Mouse (Mus musculus) heart, postnatal 25 days (tissue): ENCODE measurements around the gene Adam10. TPM values are rescaled to one million over a fixed set of nuclear protein-coding genes. Genes with fewer than 3 reads are reported as not detected.

Source experiments
- DNase-seq: peaks from one replicate; pipeline ENCODE4 v3.0.0; 2022; ENCODE audit warnings: low spot score
- intact Hi-C: fragments of 180-260 bp; cut with DNase I; formaldehyde crosslinking; loops from one replicate; pipeline ENCODE4 v1.15.1; 2025
- total RNA-seq, 2 experiments: library from RNA; stranded (reverse); gene quantifications; 2 replicates each; pipeline ENCODE4 v1.2.3; 2021

Adam10 gene
- total RNA-seq, 2 experiments from 2014 or later = 37.0 to 44.5 TPM

GRCm38 (mm10) chr9:70751504-70752222 lies 72.9 kb downstream of the Adam10 start:
- intact Hi-C loops = no loop called here
- DNase-seq = no peak

DNA sequence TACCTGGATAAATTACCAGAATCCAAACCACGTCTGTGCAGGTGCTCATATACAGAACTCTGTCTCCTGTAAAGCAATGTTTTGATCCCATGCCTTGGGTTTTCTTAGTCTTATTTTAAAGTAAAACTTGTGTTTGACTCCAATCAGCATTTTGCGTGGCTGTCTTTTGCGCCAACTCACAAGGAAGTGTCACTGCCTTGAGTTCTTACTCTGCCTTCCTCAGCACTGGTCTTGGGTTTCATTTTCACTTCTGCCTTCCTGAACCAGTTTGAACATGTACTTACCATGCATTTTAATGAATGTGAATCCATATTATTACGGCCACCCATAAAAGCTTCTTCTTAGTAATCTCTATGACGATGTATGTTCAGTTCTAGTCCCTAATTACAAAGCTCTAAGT lies 82.2 kb downstream of the Adam10 start:
- DNase-seq = no peak
- intact Hi-C loops = no loop called here

- no peak for DNase-seq
- intact Hi-C loops = no loop called here
Measured at GRCm38 (mm10) chr9:70775517-70775916, 96.7 kb downstream of the Adam10 start.

DNA sequence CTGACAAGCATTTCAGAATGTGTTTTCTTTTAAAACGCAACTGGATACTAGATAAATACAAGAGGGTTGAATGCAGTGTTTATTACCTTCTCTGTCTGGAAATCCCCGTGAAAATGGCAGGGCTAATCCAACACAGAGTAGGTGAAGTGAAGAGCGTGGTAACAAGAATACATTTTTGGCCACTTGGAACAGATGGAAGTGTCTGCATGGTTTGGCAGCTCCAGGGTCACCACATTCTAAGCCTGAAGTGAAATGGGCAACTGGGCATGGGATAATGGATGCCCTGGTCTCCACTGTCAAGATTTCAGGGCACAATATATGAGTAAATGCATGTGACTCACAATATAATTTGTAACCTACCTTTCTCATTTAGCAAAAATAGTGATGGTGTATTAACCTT lies 103.4 kb downstream of the Adam10 start:
- DNase-seq = no peak
- intact Hi-C loops = no loop called here

GRCm38 (mm10) chr9:70788705-70789104 lies 109.9 kb downstream of the Adam10 start:
- intact Hi-C loops = no loop called here

GRCm38 (mm10) chr9:70790621-70791020 lies 111.8 kb downstream of the Adam10 start:
- no peak for DNase-seq
- intact Hi-C loops = no loop called here

More at GRCm38 (mm10) chr9:70788705-70789104, 109.9 kb downstream of the Adam10 start:
- DNase-seq = no peak

DNA sequence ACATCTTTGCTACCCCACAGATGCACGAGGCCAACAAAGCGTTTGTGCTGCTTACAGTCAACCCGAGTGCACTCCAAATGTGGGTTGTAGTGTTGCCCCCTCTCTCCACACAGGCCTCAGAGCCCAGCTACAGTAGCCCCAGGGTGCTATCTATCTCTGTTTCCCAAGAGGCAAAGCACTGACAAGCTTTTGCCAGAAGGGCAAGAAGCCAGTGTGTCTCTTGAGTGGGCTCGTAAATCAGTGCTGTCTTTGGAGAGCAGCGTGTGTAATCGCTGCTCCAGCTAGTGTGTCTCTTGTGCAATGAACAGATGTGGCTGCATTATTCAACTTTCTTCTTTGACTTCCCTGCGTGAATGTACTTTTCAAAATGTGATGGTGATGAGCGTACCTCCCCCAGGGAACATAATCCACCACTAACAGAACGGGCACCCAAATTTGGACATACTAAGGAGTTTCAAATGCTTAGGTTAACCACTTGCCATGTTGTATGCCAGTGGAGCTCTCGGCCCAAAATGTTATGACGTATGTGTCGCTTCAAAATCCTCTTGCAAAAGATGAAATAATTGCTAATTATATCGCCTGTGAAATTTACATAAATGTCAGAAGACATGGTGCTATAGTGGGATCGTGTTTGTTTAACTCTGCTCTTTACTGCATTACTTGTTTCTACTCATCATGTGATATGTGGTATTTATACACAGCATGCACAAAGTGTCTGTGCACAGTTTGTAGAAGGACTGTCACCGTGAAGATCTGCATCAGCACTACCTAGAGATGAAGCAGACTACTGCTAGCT lies 116.0 kb downstream of the Adam10 start:
- intact Hi-C loops = no loop called here
- no peak for DNase-seq

- no peak for DNase-seq
Measured at GRCm38 (mm10) chr9:70795439-70795757, 116.6 kb downstream of the Adam10 start.

GRCm38 (mm10) chr9:70800588-70801315 lies 122.0 kb downstream of the Adam10 start:
- intact Hi-C loops = no loop called here
- no peak for DNase-seq

More at GRCm38 (mm10) chr9:70795439-70795757, 116.6 kb downstream of the Adam10 start:
- intact Hi-C loops = no loop called here

DNA sequence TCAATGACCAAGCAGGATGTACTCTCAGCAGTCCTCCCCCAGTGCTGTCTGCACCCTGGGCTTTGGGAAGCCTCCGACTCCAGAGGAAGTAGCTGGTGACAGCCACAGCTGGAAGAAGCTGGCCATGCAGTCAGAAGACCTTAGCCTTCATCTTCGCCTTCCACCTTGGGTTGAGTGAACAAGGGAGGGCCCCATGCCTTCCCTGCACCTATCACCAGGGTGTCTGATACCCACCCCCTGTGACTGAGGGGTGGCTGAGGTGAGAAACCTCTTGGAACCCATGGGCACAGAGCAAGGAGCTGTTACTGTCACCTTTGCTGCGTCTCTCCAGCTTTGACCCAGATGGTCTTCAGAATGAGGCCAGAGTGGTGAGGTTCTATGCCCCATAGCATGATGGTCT lies 123.0 kb downstream of the Adam10 start:
- DNase-seq = no peak
- intact Hi-C loops = no loop called here

- DNase-seq = no peak
- intact Hi-C loops = no loop called here
Measured at GRCm38 (mm10) chr9:70802816-70803215, 124.0 kb downstream of the Adam10 start.

DNA sequence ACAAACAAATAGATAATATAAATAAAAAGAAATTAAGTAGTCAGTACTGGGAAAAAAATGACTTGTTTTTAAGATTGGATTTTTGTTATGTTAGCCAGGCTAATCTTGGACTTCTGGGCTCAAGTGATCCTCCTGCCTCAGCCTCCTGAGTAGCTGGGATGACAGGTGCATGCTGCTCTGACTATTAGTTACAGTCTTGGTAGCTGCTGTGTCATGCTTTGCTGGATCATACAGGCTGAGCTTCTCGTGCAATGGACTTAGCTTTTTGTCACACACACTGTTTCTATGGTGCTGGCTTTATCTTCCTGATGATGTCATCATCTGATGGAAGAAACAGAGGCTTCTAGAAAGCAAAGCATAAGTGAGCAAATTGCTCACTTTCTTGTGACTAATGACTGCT lies 127.3 kb downstream of the Adam10 start:
- intact Hi-C loops = no loop called here
- DNase-seq = no peak

DNA sequence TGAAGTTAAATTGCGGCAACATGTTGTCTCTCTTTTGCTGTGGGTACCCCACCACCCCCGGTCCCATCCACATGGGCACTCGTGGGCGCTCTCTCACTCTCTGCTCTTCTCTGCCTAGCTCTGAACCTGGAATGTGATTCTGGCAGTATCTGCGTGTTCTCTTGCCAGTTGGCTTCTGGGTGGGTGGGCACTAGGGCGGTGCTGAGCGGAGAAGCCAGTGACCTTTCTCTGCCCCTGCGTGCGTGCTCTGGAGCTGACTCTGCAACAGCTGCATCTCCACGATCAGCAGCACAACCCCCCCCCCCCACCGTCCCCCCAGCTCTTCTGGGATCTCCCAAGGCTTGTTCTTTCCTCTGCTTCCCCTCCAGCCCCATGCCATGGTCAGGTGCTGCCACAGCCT lies 128.9 kb downstream of the Adam10 start:
- no peak for DNase-seq
- intact Hi-C loops = no loop called here

GRCm38 (mm10) chr9:70812551-70812950 lies 133.8 kb downstream of the Adam10 start:
- no peak for DNase-seq
- intact Hi-C loops = no loop called here

GRCm38 (mm10) chr9:70816701-70817305 lies 138.0 kb downstream of the Adam10 start:
- intact Hi-C loops = no loop called here
- no peak for DNase-seq

DNA sequence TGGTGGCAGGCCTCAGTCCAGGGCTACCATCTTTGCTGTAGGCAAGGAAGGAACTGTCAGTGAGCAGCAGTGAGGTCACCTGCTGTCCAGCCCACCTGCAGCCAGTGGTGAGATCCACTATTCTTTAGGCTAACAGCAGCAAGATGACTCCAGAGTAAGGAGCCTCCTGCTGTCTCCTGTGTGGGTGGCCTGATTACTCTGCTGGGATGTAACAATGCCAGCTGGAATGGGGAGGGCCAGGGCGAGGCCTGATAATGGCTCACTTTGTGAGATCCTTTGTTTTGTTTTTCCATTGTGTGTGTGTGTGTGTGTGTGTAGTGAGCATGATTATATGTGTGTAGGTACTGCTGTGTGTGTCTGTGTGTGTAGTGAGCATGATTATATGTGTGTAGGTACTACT lies 138.6 kb downstream of the Adam10 start:
- intact Hi-C loops = no loop called here
- DNase-seq = no peak

GRCm38 (mm10) chr9:70818739-70819138 lies 139.9 kb downstream of the Adam10 start:
- intact Hi-C loops = no loop called here
- no peak for DNase-seq

- DNase-seq = no peak
- intact Hi-C loops = no loop called here
Measured at GRCm38 (mm10) chr9:70824103-70824502, 145.3 kb downstream of the Adam10 start.

- no peak for DNase-seq
- intact Hi-C loops = no loop called here
Measured at GRCm38 (mm10) chr9:70827911-70828310, 149.1 kb downstream of the Adam10 start.
